Mouse (Mus musculus) midbrain, embryonic 11.5 days (tissue): Measurements from ENCODE around the gene C1s1. TPM values are rescaled to one million over a fixed set of nuclear protein-coding genes. Genes with fewer than 3 reads are reported as not detected.

Source experiments
- ATAC-seq: fragments of 200-750 bp; cut with Nextera tagmentation; 2 replicates; pipeline ENCODE4 v1.8.0; 2017; ENCODE audit warnings: moderate TSS enrichment, moderate library complexity; ENCODE audit not compliant: low FRiP score
- DNase-seq: peaks from one replicate; pipeline ENCODE4 v3.0.0; 2015; ENCODE audit warnings: low spot score; ENCODE audit errors: missing footprints
- H3K27ac ChIP-seq: fragments of 300-500 bp; sonication (generic); 2 replicates; pipeline ENCODE4 v1.5.1; 2014; ENCODE audit warnings: low read depth, low read length
- H3K27me3 ChIP-seq: fragments of 300-500 bp; sonication (generic); 2 replicates; pipeline ENCODE4 v1.6.1; 2014; ENCODE audit warnings: mild to moderate bottlenecking, low read length, moderate library complexity, mixed read lengths; ENCODE audit not compliant: control insufficient read depth, insufficient read depth
- H3K36me3 ChIP-seq: fragments of 300-500 bp; sonication (generic); 2 replicates; pipeline ENCODE4 v1.6.1; 2014; ENCODE audit warnings: mild to moderate bottlenecking, low read length, moderate library complexity, mixed read lengths; ENCODE audit not compliant: control insufficient read depth, insufficient read depth
- H3K4me1 ChIP-seq: fragments of 300-500 bp; sonication (generic); 2 replicates; pipeline ENCODE4 v1.6.1; 2014; ENCODE audit warnings: low read length; ENCODE audit not compliant: control insufficient read depth, insufficient read depth
- H3K4me2 ChIP-seq: fragments of 300-500 bp; sonication (generic); 2 replicates; pipeline ENCODE4 v1.6.1; 2014; ENCODE audit warnings: mild to moderate bottlenecking, moderate library complexity
- H3K4me3 ChIP-seq: fragments of 300-500 bp; sonication (generic); 2 replicates; pipeline ENCODE4 v1.5.1; 2014; ENCODE audit warnings: low read depth, low read length
- H3K9ac ChIP-seq: fragments of 300-500 bp; sonication (generic); 2 replicates; pipeline ENCODE4 v1.6.1; 2014; ENCODE audit warnings: low read length
- H3K9me3 ChIP-seq: fragments of 300-500 bp; sonication (generic); 2 replicates; pipeline ENCODE4 v1.6.1; 2016; ENCODE audit warnings: low read length; ENCODE audit not compliant: control insufficient read depth
- WGBS: fragments of 180-500 bp; shearing (Covaris S2); extraction: QIAGEN DNeasy Blood & Tissue Kit; methylation state at CpG from one replicate; pipeline ENCODE4 v1.1.7; 2014; 5-methylcytosine and 5-hydroxymethylcytosine counted together
- polyA plus RNA-seq: library from polyadenylated mRNA; unstranded; fragments of >200 nt; fragmentation: Nextera tagmentation; extraction: Ambion mirVana; gene quantifications from 2 replicates; pipeline ENCODE4 v1.2.1, GENCODE M21; 2014

The C1s1 gene
- polyA plus RNA-seq, 1 experiment from 2014 or later: 0.44 TPM

DNA sequence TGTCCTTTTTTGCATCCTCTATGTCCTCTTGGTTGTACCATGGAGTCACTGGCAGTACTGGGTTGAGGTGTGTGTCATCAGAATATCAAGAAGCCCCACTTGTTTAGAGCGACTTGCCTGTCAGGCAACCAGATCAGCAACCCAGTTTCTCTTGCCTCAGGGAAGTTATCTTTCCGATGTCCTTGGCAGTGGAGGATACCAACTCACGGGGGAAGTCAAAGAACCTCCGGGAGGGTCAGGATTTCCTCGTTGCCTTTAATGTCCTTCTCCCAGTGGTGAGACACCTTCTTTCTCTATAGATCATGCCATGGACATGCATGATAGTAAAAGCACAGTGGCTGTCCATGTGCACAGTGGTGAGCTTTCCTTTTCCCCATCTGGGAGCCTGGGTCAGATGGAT is 40.1 kb downstream of the C1s1 start:
- ATAC-seq (no peak), DNase-seq (no peak)
- Histone ChIP-seq H3K27ac (no peak overlapping the region), H3K4me3 (no peak overlapping the region), H3K4me2 (no peak overlapping the region), H3K9me3 (no peaks in the 10 kb centered on the region), H3K4me1 (no peaks in the 10 kb centered on the region), H3K27me3 (no peaks in the 10 kb centered on the region), H3K9ac (no peak overlapping the region), H3K36me3 (no peaks in the 10 kb centered on the region)
- WGBS: 93% methylated on average over 5 of the region's 5 CpGs

DNA sequence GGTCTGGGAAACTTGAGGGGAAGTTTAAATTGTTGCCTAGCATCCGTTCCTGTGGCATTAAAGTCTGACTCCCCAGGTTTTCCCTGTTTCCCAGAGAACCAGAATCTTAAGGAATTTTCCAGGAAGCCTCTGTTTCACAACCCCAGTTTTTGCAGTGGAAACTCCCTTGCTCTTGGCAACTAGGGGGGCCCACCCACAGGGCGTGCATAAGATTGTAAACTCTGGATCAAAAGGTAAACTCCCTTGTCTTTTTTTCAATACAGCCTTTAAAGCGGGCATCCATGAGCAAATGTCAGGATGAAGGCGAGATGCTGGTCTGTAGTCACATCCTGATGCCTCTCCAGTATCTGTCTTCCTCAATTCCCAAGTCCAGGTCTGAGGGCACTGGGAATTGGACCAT is 40.7 kb downstream of the C1s1 start:
- H3K27ac ChIP-seq: no peak overlapping the region
- H3K36me3 ChIP-seq: no peaks in the 10 kb centered on the region
- WGBS: 85% methylated on average over 4 of the region's 4 CpGs
- no peaks in the 10 kb centered on the region for H3K4me1 ChIP-seq
- no peaks in the 10 kb centered on the region for H3K9me3 ChIP-seq
- H3K9ac ChIP-seq: no peak overlapping the region
- no peak overlapping the region for H3K4me2 ChIP-seq
- no peaks in the 10 kb centered on the region for H3K27me3 ChIP-seq
- H3K4me3 ChIP-seq: no peak overlapping the region
- ATAC-seq (no peak), DNase-seq (no peak)

DNA sequence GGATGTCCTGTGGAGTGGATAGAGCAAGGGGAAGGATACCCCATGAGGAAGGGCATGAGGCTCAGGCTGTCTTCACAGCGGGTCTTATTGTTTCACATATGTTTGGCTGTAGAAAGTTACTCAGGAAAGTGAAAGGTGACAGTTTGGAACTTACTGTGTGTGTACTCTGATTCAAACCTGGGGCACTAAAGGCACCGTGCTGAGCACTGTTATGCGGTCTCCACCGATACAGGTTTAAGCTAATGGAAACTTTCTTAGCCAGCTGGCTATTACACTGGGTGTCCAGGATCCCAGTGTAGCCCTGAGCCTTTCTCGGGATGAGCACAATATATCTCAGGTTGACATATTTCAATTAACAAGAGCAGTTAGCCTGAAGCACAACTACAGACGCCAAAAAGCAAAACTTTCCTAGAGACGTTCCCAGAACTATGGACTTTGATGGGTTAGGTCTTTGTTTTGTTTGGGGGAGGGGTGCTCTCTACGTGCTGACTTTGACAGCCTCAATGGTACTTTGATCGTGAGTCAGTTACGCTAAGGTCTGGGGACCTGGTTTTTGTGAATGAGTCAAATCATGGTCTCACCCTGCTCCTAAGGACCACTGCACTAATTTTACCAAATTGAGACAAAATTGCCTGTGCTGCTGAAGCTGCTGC is 42.1 kb downstream of the C1s1 start:
- Histone ChIP-seq H3K27ac (no peak overlapping the region), H3K4me2 (no peak overlapping the region), H3K27me3 (no peaks in the 10 kb centered on the region), H3K36me3 (no peaks in the 10 kb centered on the region), H3K9ac (no peak overlapping the region), H3K4me3 (no peak overlapping the region), H3K9me3 (no peaks in the 10 kb centered on the region), H3K4me1 (no peaks in the 10 kb centered on the region)
- WGBS: 47% methylated on average over 10 of the region's 10 CpGs
- DNase-seq (no peak), ATAC-seq (no peak)

DNA sequence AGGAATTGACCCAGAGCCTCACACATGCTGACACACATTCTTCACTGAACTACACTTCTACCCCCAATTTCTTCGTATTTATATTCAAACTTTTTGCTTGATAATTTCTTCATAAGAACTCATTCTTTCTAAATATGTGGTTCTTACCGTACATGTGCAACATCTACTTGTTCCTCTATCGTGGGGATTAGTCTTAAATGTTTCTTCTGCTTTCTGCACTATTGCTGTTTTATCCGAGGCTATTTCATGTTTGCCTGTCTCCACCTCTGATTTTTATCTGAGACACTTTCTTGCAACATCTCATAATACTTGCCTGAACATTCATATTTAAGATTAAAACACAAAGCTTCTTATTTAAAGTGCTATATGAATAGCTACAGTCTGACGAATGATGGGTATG is 46.1 kb downstream of the C1s1 start:
- no peak for ATAC-seq
- 92% methylated on average over 5 of the region's 5 CpGs for WGBS
- no peaks in the 10 kb centered on the region for H3K27me3 ChIP-seq

DNA sequence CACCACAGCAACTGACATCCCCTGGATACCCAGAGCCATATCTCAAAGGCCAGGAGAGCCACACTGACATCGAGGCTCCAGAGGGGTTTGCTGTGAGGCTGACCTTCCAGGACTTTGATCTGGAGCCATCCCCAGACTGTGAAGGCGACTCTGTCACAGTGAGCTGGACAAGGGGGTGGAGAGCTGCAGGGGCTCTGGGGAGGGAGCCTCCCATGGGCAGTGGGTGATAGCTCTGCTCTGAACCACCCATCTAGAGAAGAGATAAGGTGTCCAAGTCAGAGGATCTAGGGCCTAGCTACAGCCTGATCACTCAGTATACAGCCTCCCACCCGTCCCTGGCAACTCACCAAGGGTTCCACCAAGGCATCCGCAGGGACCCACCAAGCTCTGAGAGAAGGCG is 48.3 kb downstream of the C1s1 start:
- Histone ChIP-seq H3K4me1 (no peaks in the 10 kb centered on the region), H3K9me3 (no peaks in the 10 kb centered on the region), H3K27ac (no peak overlapping the region), H3K4me2 (no peak overlapping the region), H3K4me3 (no peak overlapping the region), H3K27me3 (no peaks in the 10 kb centered on the region), H3K36me3 (no peaks in the 10 kb centered on the region), H3K9ac (no peak overlapping the region)
- WGBS: 81% methylated on average over 5 of the region's 5 CpGs
- no peak for DNase-seq
- ATAC-seq: peak; percentile 45; the same call in 1 of the 2 replicates

More for the DNA sequence above, 46.1 kb downstream of the C1s1 start:
- no peak overlapping the region for H3K27ac ChIP-seq
- no peak overlapping the region for H3K4me2 ChIP-seq
- H3K9ac ChIP-seq: no peak overlapping the region
- no peaks in the 10 kb centered on the region for H3K36me3 ChIP-seq
- peak; percentile 2 for DNase-seq
- no peaks in the 10 kb centered on the region for H3K9me3 ChIP-seq
- no peaks in the 10 kb centered on the region for H3K4me1 ChIP-seq
- no peak overlapping the region for H3K4me3 ChIP-seq

DNA sequence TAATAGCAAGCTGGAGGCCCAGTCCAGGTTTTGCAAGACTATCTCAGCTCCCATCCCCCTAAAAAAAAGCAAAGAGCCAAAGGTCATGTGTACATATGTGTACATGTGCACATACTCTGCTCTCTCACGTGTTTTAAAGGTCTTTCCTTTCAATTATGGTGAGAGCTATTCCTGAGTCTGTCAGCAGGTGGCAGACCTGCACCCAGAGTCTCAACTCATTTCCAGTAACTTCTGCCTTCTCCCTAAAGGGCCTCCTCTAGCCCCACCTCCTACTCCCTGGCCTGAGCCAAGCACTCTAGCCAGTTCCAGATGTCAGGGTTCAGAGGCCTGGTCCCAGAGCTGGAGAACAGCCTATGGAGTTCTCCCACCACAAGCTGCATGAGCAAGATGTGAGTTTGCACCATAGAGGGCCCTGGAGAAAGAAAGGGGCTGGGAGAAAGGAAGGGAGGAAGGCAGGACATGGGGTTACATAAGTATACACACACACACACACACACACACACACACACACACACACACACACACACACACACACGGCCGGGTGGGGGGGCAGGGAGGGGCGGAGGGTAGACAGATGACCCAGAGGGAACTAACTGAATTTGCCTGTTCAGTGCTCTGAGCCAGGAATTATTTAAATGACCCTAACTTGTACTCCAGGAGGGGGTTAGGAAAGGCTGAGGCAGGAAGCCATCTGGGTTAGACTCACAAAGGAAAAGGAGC is 49.2 kb downstream of the C1s1 start, which contains the start of gene C1rl:
Gene C1rl (plus strand): TSS at position 272 of the 720 bp plus-strand sequence.
- no peaks in the 10 kb centered on the region for H3K36me3 ChIP-seq
- no peaks in the 10 kb centered on the region for H3K27me3 ChIP-seq
- H3K27ac ChIP-seq: no peak within 1 kb of the TSS
- peak; percentile 82 for ATAC-seq
- 47% methylated on average over 2 of the region's 4 CpGs for WGBS
- H3K4me2 ChIP-seq: no peak within 1 kb of the TSS
- H3K4me3 ChIP-seq: no peak within 1 kb of the TSS
- peak; percentile 97 for DNase-seq
- H3K9ac ChIP-seq: no peak within 1 kb of the TSS
- H3K4me1 ChIP-seq: no peaks in the 10 kb centered on the region
- no peaks in the 10 kb centered on the region for H3K9me3 ChIP-seq

DNA sequence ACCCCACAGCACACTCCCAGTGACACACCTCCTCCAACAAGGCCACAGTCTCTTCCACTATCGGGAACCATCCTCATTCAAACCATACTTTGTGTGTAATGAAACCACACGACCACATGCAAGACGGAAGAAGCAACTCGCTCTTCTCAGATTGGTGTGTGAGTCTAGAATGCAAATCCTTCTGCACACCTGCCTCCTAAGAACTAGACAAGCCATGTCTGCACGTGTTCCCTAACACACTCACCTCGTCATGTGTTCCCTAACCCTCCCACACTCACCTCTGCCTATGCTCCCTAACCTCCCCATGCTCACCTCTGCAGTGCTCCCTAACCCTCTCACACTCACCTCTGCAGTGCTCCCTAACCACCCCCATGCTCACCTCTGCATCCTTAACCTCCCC is 50.7 kb downstream of the C1s1 start:
- Histone ChIP-seq H3K9ac (no peak overlapping the region), H3K4me2 (no peak overlapping the region), H3K4me1 (no peaks in the 10 kb centered on the region), H3K36me3 (no peaks in the 10 kb centered on the region), H3K27me3 (no peaks in the 10 kb centered on the region), H3K9me3 (no peaks in the 10 kb centered on the region), H3K27ac (no peak overlapping the region), H3K4me3 (no peak overlapping the region)
- WGBS: 82% methylated on average over 6 of the region's 6 CpGs
- peak; percentile 35 for DNase-seq
- ATAC-seq: no peak

DNA sequence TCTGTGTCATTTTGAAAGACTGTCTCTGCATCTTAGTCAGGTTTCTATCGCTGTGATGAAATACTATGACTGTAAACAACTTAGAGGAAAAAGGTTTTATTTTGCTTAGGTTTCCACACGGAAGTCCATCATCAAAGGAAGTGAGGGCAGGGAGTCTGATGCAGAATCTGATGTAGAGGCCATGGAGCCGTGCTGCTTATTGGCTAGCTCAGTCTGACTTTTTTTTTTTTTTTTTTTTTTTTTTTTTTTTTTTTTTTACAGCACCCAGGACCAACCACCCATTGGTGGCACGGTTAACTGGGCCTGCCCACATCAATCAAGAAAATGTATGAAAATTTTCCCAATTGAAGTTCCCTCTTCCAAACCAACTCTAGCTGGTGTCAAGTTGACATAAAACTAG is 53.2 kb downstream of the C1s1 start:
- ATAC-seq (no peak), DNase-seq (no peak)
- WGBS: 86% methylated on average over 4 of the region's 4 CpGs
- Histone ChIP-seq H3K9me3 (no peaks in the 10 kb centered on the region), H3K4me2 (no peak overlapping the region), H3K36me3 (no peaks in the 10 kb centered on the region), H3K27me3 (no peaks in the 10 kb centered on the region), H3K9ac (no peak overlapping the region), H3K4me3 (no peak overlapping the region), H3K4me1 (no peaks in the 10 kb centered on the region), H3K27ac (no peak overlapping the region)

DNA sequence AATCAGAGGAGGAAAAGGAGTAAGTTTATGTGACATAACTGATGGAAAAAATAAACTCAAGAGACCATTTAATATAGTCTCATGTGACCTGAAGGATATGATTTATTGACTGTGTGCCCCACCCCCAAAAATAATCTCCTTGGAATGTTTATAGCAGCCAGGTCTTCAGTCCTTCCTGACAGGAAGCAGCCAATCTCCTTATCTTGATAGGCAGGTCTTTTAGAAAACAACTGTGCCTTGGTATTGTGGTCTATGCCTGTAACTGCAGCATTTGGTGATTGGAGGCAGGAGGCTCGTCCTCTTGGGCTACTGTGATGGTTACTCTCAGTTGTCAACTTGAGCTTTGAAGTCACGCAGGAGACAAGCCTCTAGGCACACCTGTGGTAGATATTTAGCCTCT is 54.6 kb downstream of the C1s1 start:
- H3K9me3 ChIP-seq: no peaks in the 10 kb centered on the region
- H3K4me3 ChIP-seq: no peak overlapping the region
- no peak for ATAC-seq
- DNase-seq: no peak
- no peak overlapping the region for H3K4me2 ChIP-seq
- H3K36me3 ChIP-seq: no peaks in the 10 kb centered on the region
- no peak overlapping the region for H3K9ac ChIP-seq
- no peaks in the 10 kb centered on the region for H3K4me1 ChIP-seq
- no peaks in the 10 kb centered on the region for H3K27me3 ChIP-seq
- 60% methylated on average over 2 of the region's 2 CpGs for WGBS
- no peak overlapping the region for H3K27ac ChIP-seq
